Mouse (Mus musculus): Measurements from ENCODE around the gene Rab10. TPM values are rescaled to one million over a fixed set of nuclear protein-coding genes. Genes with fewer than 3 reads are reported as not detected.

Gene Rab10
- polyA plus RNA-seq, 1 experiment from 2014 or later = 127 TPM

DNA sequence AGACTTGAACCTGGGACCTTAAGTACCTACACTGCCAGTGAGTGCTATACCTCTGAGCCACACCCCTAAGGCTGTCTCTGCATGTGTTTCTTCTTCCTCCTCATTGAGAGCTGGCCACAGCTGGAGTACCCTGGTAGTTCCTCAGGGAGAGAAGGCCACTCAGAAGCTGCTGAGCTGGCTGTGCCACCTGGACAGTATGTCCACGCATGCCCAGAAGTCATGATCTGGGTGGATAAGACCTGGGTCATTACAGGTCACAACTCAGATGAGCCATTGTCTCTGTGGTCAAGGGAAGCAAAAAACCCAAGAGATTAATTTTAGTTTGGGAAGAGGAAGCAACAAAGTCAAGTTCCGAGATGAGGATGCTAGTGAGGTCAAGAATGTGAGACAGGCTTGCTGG is 34.4 kb upstream of the Rab10 start:
- WGBS = 97% methylated on average over 2 of the region's 2 CpGs
- ATAC-seq (ENCODE audit: insufficient read depth, low FRiP score, low TSS enrichment) = no peak

DNA sequence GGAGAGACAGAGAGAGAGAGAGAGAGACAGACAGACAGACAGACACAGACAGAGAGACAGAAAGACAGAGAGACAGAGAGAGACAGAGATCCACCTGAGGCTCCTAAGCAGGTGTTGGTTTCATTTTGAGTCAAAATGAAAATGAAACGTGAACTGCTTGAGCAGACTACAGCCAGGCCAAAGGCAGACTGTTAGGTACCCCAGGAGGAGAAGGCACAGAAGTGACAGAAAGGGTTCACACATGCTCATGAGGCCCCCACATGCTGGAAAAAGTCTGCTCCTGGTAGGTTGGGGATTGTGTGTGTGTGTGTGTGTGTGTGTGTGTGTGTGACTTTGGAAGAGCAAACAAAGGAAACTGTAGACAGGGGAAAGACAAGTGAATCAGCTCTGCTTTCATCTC is 29.2 kb upstream of the Rab10 start:
- 86% methylated on average over 1 of the region's 1 CpGs for WGBS
- Histone ChIP-seq H3K4me1 (ENCODE audit: control insufficient read depth, insufficient read depth, low read length) (no peaks in the 10 kb centered on the region), H3K27me3 (ENCODE audit: control insufficient read depth, insufficient read depth, low read length) (no peaks in the 10 kb centered on the region), H3K27ac (ENCODE audit: low read depth, low read length) (no peak overlapping the region), H3K9ac (ENCODE audit: low read length) (no peak overlapping the region), H3K4me3 (ENCODE audit: low read depth, low read length) (no peak overlapping the region), H3K36me3 (ENCODE audit: control insufficient read depth, insufficient read depth, low read length) (no peaks in the 10 kb centered on the region), H3K4me2 (ENCODE audit: low read depth) (no peak overlapping the region), H3K9me3 (ENCODE audit: control insufficient read depth, low read length) (no peaks in the 10 kb centered on the region)
- DNase-seq (ENCODE audit: low spot score) (no peak), ATAC-seq (ENCODE audit: insufficient read depth, low FRiP score, low TSS enrichment) (no peak)

More for the DNA sequence above, 34.4 kb upstream of the Rab10 start:
- Histone ChIP-seq H3K36me3 (ENCODE audit: control insufficient read depth, insufficient read depth, low read length) (no peaks in the 10 kb centered on the region), H3K27ac (ENCODE audit: low read depth, low read length) (no peak overlapping the region), H3K4me2 (ENCODE audit: low read depth) (no peak overlapping the region), H3K4me3 (ENCODE audit: low read depth, low read length) (no peak overlapping the region), H3K9me3 (ENCODE audit: control insufficient read depth, low read length) (no peaks in the 10 kb centered on the region), H3K4me1 (ENCODE audit: control insufficient read depth, insufficient read depth, low read length) (no peaks in the 10 kb centered on the region), H3K27me3 (ENCODE audit: control insufficient read depth, insufficient read depth, low read length) (no peaks in the 10 kb centered on the region), H3K9ac (ENCODE audit: low read length) (no peak overlapping the region)
- no peak for DNase-seq (ENCODE audit: low spot score)

DNA sequence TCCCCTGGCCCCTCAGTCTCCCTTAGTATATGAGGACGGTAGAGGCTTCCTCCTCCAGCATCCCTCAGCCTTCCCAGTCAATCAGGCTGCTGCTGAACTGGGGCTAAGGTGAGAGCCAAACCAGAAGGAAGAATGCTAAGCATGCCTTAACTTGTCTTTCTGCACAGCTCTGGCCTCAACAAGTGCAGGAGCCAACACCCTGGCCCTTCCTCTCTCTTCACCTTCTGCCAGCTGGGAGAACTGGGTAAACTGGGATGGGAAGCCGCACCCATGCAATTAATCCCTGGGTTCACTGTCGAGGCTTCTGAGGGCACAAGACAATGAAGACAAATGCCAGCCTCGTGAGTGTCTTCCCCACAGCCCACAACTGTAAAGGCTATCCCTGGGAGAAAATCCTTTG is 19.9 kb upstream of the Rab10 start:
- Histone ChIP-seq H3K4me2 (ENCODE audit: low read depth) (no peak overlapping the region), H3K9me3 (ENCODE audit: control insufficient read depth, low read length) (no peaks in the 10 kb centered on the region), H3K27me3 (ENCODE audit: control insufficient read depth, insufficient read depth, low read length) (no peaks in the 10 kb centered on the region), H3K36me3 (ENCODE audit: control insufficient read depth, insufficient read depth, low read length) (no peaks in the 10 kb centered on the region), H3K9ac (ENCODE audit: low read length) (no peak overlapping the region), H3K4me3 (ENCODE audit: low read depth, low read length) (no peak overlapping the region), H3K27ac (ENCODE audit: low read depth, low read length) (no peak overlapping the region), H3K4me1 (ENCODE audit: control insufficient read depth, insufficient read depth, low read length) (no peaks in the 10 kb centered on the region)
- 80% methylated on average over 4 of the region's 4 CpGs for WGBS
- ATAC-seq (ENCODE audit: insufficient read depth, low FRiP score, low TSS enrichment) (no peak), DNase-seq (ENCODE audit: low spot score) (no peak)

DNA sequence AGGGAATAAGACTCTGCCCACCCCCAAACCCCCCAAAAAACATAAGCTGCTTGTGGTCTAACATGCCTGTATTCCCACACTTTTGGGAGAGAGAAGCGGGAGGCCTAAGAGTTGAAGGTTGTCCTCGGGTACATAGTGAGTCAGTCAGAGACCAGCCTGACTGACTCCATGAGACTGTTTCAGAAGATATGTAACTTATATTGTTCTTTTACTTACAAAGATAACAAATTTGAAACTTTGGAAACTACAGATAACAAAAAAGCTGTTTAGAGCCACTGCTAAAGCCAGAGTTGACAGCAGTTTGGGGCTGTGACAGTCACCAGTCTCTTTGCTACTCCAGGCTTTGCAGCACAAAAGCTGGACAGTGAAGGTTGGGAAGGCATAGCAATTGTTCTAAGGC is 15.5 kb upstream of the Rab10 start:
- no peak overlapping the region for H3K9ac ChIP-seq (ENCODE audit: low read length)
- H3K4me2 ChIP-seq (ENCODE audit: low read depth) = no peak overlapping the region
- no peak overlapping the region for H3K4me3 ChIP-seq (ENCODE audit: low read depth, low read length)
- H3K9me3 ChIP-seq (ENCODE audit: control insufficient read depth, low read length) = no peaks in the 10 kb centered on the region
- no peak for DNase-seq (ENCODE audit: low spot score)
- H3K27me3 ChIP-seq (ENCODE audit: control insufficient read depth, insufficient read depth, low read length) = no peaks in the 10 kb centered on the region
- 93% methylated on average over 2 of the region's 2 CpGs for WGBS
- no peak for ATAC-seq (ENCODE audit: insufficient read depth, low FRiP score, low TSS enrichment)
- no peak overlapping the region for H3K27ac ChIP-seq (ENCODE audit: low read depth, low read length)
- no peaks in the 10 kb centered on the region for H3K4me1 ChIP-seq (ENCODE audit: control insufficient read depth, insufficient read depth, low read length)
- no peaks in the 10 kb centered on the region for H3K36me3 ChIP-seq (ENCODE audit: control insufficient read depth, insufficient read depth, low read length)

DNA sequence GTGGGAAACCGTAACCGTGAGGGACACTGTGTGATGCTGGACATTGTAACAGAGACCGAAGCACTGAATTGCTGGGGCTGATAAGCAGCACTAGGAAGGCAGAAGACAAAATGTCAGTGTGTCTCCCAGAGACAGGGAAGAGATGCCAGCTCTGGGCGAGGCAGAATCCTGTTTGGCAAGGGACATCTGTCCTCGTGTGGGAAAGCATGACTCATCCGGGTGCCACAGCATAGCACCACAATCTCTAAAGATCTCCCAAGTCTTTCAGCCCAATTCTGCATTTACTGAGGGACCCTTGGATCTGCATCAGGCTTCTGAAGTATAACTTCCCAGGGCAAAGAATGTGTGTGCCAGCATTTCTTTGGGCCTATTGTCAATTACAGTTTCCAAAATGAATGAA is 13.5 kb upstream of the Rab10 start:
- Histone ChIP-seq H3K4me2 (ENCODE audit: low read depth) (no peak overlapping the region), H3K4me1 (ENCODE audit: control insufficient read depth, insufficient read depth, low read length) (no peaks in the 10 kb centered on the region), H3K27ac (ENCODE audit: low read depth, low read length) (no peak overlapping the region), H3K9me3 (ENCODE audit: control insufficient read depth, low read length) (no peaks in the 10 kb centered on the region), H3K36me3 (ENCODE audit: control insufficient read depth, insufficient read depth, low read length) (no peaks in the 10 kb centered on the region), H3K27me3 (ENCODE audit: control insufficient read depth, insufficient read depth, low read length) (no peaks in the 10 kb centered on the region), H3K9ac (ENCODE audit: low read length) (no peak overlapping the region), H3K4me3 (ENCODE audit: low read depth, low read length) (no peak overlapping the region)
- ATAC-seq (ENCODE audit: insufficient read depth, low FRiP score, low TSS enrichment) (no peak), DNase-seq (ENCODE audit: low spot score) (no peak)
- 79% methylated on average over 6 of the region's 6 CpGs for WGBS

GRCm38 (mm10) chr12:3319377-3319776 is 9.6 kb upstream of the Rab10 start:
- Histone ChIP-seq H3K9ac (ENCODE audit: low read length) (no peak overlapping the region), H3K4me1 (ENCODE audit: control insufficient read depth, insufficient read depth, low read length) (no peaks in the 10 kb centered on the region), H3K27me3 (ENCODE audit: control insufficient read depth, insufficient read depth, low read length) (no peaks in the 10 kb centered on the region), H3K4me2 (ENCODE audit: low read depth) (no peak overlapping the region), H3K36me3 (ENCODE audit: control insufficient read depth, insufficient read depth, low read length) (no peaks in the 10 kb centered on the region), H3K4me3 (ENCODE audit: low read depth, low read length) (no peak overlapping the region), H3K27ac (ENCODE audit: low read depth, low read length) (no peak overlapping the region), H3K9me3 (ENCODE audit: control insufficient read depth, low read length) (no peaks in the 10 kb centered on the region)
- 87% methylated on average over 4 of the region's 4 CpGs for WGBS
- DNase-seq (ENCODE audit: low spot score) (no peak), ATAC-seq (ENCODE audit: insufficient read depth, low FRiP score, low TSS enrichment) (no peak)

DNA sequence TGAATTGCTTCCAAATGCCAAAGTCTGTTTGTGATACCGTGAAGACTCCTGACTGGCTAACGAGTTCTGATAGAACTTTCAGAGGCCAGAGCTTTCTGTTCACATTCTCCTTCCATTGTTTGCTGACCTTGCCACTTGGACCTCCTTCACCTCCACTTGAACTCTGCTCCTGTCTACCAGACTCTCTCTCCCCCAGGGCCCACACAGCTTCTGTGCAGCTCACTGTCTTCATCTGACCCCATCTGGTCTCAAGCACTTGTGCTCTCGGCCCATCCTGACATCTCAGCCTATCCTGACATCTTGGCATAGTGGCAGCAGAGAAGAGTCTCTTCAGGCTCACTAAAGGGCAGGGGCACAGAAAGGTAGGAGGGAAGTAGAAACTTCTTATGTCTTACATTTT is 7.2 kb upstream of the Rab10 start:
- no peak for DNase-seq (ENCODE audit: low spot score)
- H3K9ac ChIP-seq (ENCODE audit: low read length) = no peak overlapping the region
- H3K36me3 ChIP-seq (ENCODE audit: control insufficient read depth, insufficient read depth, low read length) = no peaks in the 10 kb centered on the region
- ATAC-seq (ENCODE audit: insufficient read depth, low FRiP score, low TSS enrichment) = no peak
- no peaks in the 10 kb centered on the region for H3K9me3 ChIP-seq (ENCODE audit: control insufficient read depth, low read length)
- WGBS = 68% methylated on average over 3 of the region's 3 CpGs
- H3K4me1 ChIP-seq (ENCODE audit: control insufficient read depth, insufficient read depth, low read length) = no peaks in the 10 kb centered on the region
- H3K27me3 ChIP-seq (ENCODE audit: control insufficient read depth, insufficient read depth, low read length) = no peaks in the 10 kb centered on the region
- no peak overlapping the region for H3K4me2 ChIP-seq (ENCODE audit: low read depth)
- H3K4me3 ChIP-seq (ENCODE audit: low read depth, low read length) = no peak overlapping the region
- no peak overlapping the region for H3K27ac ChIP-seq (ENCODE audit: low read depth, low read length)

GRCm38 (mm10) chr12:3316083-3316482 is 6.3 kb upstream of the Rab10 start:
- Histone ChIP-seq H3K4me2 (ENCODE audit: low read depth) (no peak overlapping the region), H3K27ac (ENCODE audit: low read depth, low read length) (no peak overlapping the region), H3K4me3 (ENCODE audit: low read depth, low read length) (no peak overlapping the region), H3K9me3 (ENCODE audit: control insufficient read depth, low read length) (no peaks in the 10 kb centered on the region), H3K9ac (ENCODE audit: low read length) (no peak overlapping the region), H3K4me1 (ENCODE audit: control insufficient read depth, insufficient read depth, low read length) (no peaks in the 10 kb centered on the region), H3K36me3 (ENCODE audit: control insufficient read depth, insufficient read depth, low read length) (no peaks in the 10 kb centered on the region), H3K27me3 (ENCODE audit: control insufficient read depth, insufficient read depth, low read length) (no peaks in the 10 kb centered on the region)
- DNase-seq (ENCODE audit: low spot score) (no peak), ATAC-seq (ENCODE audit: insufficient read depth, low FRiP score, low TSS enrichment) (no peak)
- WGBS = 66% methylated on average over 2 of the region's 2 CpGs

GRCm38 (mm10) chr12:3312886-3313285 is 3.1 kb upstream of the Rab10 start:
- no peak for DNase-seq (ENCODE audit: low spot score)
- Histone ChIP-seq H3K9me3 (ENCODE audit: control insufficient read depth, low read length) (no peaks in the 10 kb centered on the region), H3K9ac (ENCODE audit: low read length) (no peak overlapping the region), H3K27ac (ENCODE audit: low read depth, low read length) (no peak overlapping the region), H3K4me1 (ENCODE audit: control insufficient read depth, insufficient read depth, low read length) (peaks cover under 1% of the 10 kb centered on the region; the same call in 1 of the 2 replicates), H3K4me2 (ENCODE audit: low read depth) (no peak overlapping the region), H3K27me3 (ENCODE audit: control insufficient read depth, insufficient read depth, low read length) (no peaks in the 10 kb centered on the region), H3K4me3 (ENCODE audit: low read depth, low read length) (no peak overlapping the region), H3K36me3 (ENCODE audit: control insufficient read depth, insufficient read depth, low read length) (no peaks in the 10 kb centered on the region)
- ATAC-seq (ENCODE audit: insufficient read depth, low FRiP score, low TSS enrichment) = no peak
- WGBS = 83% methylated on average over 3 of the region's 3 CpGs
